Mouse (Mus musculus) B cell, adult (primary cell): Measurements from ENCODE around the gene Gm3045. TPM values are rescaled to one million over a fixed set of nuclear protein-coding genes. Genes with fewer than 3 reads are reported as not detected.

Experiments
- total RNA-seq: library from RNA; stranded (reverse); gene quantifications from 4 replicates; pipeline ENCODE4 v1.2.4, GENCODE M21; 2023; ENCODE audit not compliant: inconsistent age

Gene Gm3045
- total RNA-seq: not detected in 4 replicates

DNA sequence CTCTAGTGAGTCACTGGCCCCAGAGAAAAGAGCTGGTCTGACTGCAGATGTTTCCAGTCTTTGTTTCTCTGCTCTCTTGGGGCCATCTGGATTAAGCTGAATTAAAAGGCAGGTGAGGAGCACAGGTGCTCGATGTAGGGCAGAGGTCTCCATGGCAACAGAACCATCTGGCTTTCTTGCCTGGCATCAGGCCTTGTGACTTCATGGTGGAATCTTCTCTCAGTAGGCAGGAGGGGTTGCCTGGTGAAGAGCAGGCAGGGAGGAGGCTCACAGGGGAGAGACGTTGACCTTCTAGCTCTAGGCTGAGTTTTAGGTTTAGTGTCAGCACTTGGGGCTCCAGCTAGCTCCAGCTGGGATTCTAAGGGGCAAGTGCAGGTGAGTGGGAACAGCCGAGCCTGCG lies at the start of gene Gm3045:
Gene Gm3045 (plus strand): TSS at position 230 of the 400 bp plus-strand sequence.

DNA sequence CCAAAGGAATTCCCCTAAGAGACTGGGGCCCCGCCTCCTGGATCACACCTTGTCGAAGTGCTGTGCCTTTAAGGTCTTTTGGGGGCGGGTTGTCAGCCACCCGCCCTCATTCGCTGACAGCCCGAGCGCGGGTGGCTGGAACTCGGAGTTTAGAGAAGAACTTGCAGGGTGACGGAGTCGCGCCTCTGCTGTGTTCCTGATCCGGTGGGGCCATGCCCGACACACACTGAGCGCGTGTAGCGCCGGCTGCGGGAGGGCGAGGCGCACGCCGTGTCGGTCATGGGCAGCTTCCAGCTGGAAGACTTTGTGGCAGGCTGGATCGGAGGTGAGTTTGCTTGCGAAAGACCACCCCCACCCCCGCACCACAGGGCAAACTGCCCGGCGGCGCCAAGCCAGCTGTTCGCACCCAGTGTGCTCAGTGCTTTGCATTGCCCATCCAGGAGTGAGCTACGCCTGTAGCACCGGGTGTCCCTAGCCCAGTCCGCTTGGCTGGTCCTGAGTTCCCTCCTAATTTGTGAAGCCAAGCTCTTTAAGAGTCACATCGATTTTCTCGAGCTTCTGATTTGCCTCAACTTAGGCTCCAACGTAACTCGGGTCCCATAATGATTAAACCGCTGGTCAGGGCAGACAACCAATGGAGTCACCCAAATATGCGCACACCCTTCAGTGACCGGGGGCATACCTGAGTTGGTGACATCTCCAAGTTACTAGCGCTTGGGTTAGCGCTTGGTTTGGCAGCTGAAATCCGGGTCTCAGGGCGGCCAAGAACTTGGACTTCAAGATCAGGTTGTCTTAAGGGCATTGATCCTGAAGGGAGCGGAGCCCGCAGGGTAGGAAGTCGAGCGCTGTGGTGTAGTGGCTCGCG lies 12.0 kb downstream of the Gm3045 start, which contains the start of gene Slc25a48:
Gene Slc25a48 (plus strand): TSS at position 145 of the 865 bp plus-strand sequence.

DNA sequence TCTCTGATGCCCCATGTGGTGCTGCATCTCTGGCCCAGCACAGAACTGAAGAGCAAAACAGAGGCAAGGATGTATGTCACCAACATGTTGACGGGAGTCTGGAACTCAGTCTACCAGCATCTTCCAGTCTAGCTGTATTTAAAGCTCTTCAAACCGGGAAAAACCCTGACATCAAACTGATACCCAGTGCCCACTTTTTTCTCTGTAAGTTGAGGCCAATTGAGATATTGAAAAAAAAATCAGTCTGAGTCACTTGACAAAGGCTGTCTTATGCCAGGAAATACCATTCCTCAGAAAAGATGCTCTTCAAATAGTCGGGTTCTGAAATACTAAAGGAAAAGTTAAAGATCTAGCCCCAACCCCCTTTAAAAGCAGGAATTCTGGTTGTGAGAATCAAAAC lies 55.8 kb downstream of the Gm3045 start, which contains the start of gene Il9:
Gene Il9 (minus strand): TSS at position 101 of the 400 bp plus-strand sequence.

Other genes starting within 250 kb of the Gm3045 start
- 1.7 to 2.4 TPM (median 2.2 TPM) in 4 replicates for gene Tifab, start 247.7 kb upstream of the Gm3045 start, total RNA-seq
- gene Neurog1, start 174.4 kb upstream of the Gm3045 start, total RNA-seq: not detected in 4 replicates
- not detected in 4 replicates for gene Cxcl14, start 130.0 kb upstream of the Gm3045 start, total RNA-seq
- not detected in 4 replicates for gene Slc25a48, start 11.8 kb downstream of the Gm3045 start, total RNA-seq
- not detected in 4 replicates for gene Il9, start 55.7 kb downstream of the Gm3045 start, total RNA-seq
- 1.1 to 1.2 TPM (median 1.1 TPM) in 4 replicates for gene Fbxl21, start 95.9 kb downstream of the Gm3045 start, total RNA-seq
- not detected in 4 replicates for gene Lect2, start 121.9 kb downstream of the Gm3045 start, total RNA-seq
- gene Tgfbi, start 182.9 kb downstream of the Gm3045 start, total RNA-seq: 2.7 to 3.9 TPM (median 3.4 TPM) in 4 replicates